Mouse (Mus musculus) liver, postnatal 0 days (tissue): ENCODE data around the gene Styx. TPM values are rescaled to one million over a fixed set of nuclear protein-coding genes. Genes with fewer than 3 reads are reported as not detected.
A peak's percentile ranks its signal among the peaks of the same experiment; 100 is the strongest.
"Not testable (repeated sequence)": the region's sequence is repeated elsewhere in the genome, so short reads cannot be mapped to it uniquely, and the experiment has no call there.

Experiments used
- ATAC-seq: fragments of 200-750 bp; cut with Nextera tagmentation; 2 replicates; pipeline ENCODE4 v1.8.0; 2017; ENCODE audit warnings: mild to moderate bottlenecking, moderate library complexity
- DNase-seq: peaks from one replicate; pipeline ENCODE4 v3.0.0-alpha.2; 2016
- H3K27ac ChIP-seq: fragments of 300-500 bp; sonication (generic); 2 replicates; pipeline ENCODE4 v1.5.1; 2014; ENCODE audit warnings: antibody characterized with exemption, moderate library complexity, mild to moderate bottlenecking, low read depth
- H3K27me3 ChIP-seq: fragments of 300-500 bp; sonication (generic); 2 replicates; pipeline ENCODE4 v1.6.1; 2014; ENCODE audit warnings: low read length, control low read depth, mixed read lengths; ENCODE audit not compliant: insufficient read depth
- H3K36me3 ChIP-seq: fragments of 300-500 bp; sonication (generic); replicated peaks from 2 replicates; pipeline ENCODE4 v1.6.1; 2014; ENCODE audit warnings: mild to moderate bottlenecking, control low read depth, low read length, moderate library complexity, mixed read lengths; ENCODE audit not compliant: insufficient read depth
- H3K4me1 ChIP-seq: fragments of 300-500 bp; sonication (generic); 2 replicates; pipeline ENCODE4 v1.6.1; 2014; ENCODE audit warnings: antibody characterized with exemption, mild to moderate bottlenecking, control low read depth; ENCODE audit not compliant: insufficient read depth
- H3K4me2 ChIP-seq: fragments of 300-500 bp; sonication (generic); 2 replicates; pipeline ENCODE4 v1.6.1; 2014; ENCODE audit warnings: low read depth, mild to moderate bottlenecking, low read length, moderate library complexity, mixed read lengths
- H3K4me3 ChIP-seq: fragments of 300-500 bp; sonication (generic); 2 replicates; pipeline ENCODE4 v1.5.1; 2014; ENCODE audit warnings: low read depth, low read length
- H3K9ac ChIP-seq: fragments of 300-500 bp; sonication (generic); replicated peaks from 2 replicates; pipeline ENCODE4 v1.6.1; 2014; ENCODE audit warnings: mild to moderate bottlenecking, moderate library complexity
- H3K9me3 ChIP-seq: fragments of 300-500 bp; sonication (generic); 2 replicates; pipeline ENCODE4 v1.6.1; 2016; ENCODE audit warnings: mild to moderate bottlenecking, control low read depth, low read length, mixed read lengths
- CTCF ChIP-seq: sonication (generic); IDR thresholded peaks from 2 replicates; pipeline ENCODE4 v1.5.1; 2016; ENCODE audit warnings: antibody characterized with exemption, low read depth
- EP300 ChIP-seq: IDR thresholded peaks from 2 replicates; pipeline ENCODE4 v1.6.1; 2016; ENCODE audit warnings: antibody characterized with exemption, low read depth, mild to moderate bottlenecking
- WGBS: fragments of 180-500 bp; shearing (Covaris S2); extraction: QIAGEN DNeasy Blood & Tissue Kit; methylation state at CpG from one replicate; pipeline ENCODE4 v1.1.7; 2014; ENCODE audit not compliant: insufficient replicate concordance; 5-methylcytosine and 5-hydroxymethylcytosine counted together
- microRNA-seq: library from miRNA; unstranded; fragments of <30 nt; microRNA quantifications from one replicate; pipeline ENCODE4, GENCODE M21; 2016
- polyA plus RNA-seq: library from polyadenylated mRNA; unstranded; fragments of >200 nt; fragmentation: Nextera tagmentation; extraction: Ambion mirVana; gene quantifications from 2 replicates; pipeline ENCODE4 v1.2.1, GENCODE M21; 2015

Styx gene
- polyA plus RNA-seq, 1 experiment from 2014 or later, result 18.1 TPM

DNA sequence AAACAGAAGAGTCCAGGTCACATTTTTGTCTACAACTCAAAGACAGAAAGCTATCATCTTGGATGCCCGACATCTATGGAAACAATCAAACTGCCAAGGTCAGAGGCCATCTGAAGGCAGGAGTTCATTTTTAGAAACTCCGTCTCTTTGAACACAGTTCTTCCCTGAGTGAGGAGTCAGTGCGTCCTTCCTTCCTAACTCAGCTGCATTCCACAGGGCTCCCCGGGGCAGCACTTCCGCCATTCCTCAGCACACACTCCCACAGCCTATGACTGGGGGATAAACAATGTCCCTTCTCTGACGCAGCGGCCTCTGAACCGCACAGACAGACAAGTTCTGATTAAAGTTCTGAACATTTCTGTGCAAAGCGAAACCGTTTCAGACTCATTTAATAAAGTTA is 112.7 kb downstream of the Styx start:
- Histone ChIP-seq H3K4me3 (no peak overlapping the region), H3K9me3 (no peaks in the 10 kb centered on the region), H3K4me1 (no peaks in the 10 kb centered on the region), H3K27ac (0 out of 2 replicates have a peak overlapping the region, but pooled peaks have one; percentile 34), H3K9ac (no peak overlapping the region), H3K27me3 (no peaks in the 10 kb centered on the region), H3K4me2 (no peak overlapping the region), H3K36me3 (peaks cover 31% of the 10 kb centered on the region)
- no peak for DNase-seq
- no peak for TF ChIP-seq CTCF
- no peak for TF ChIP-seq EP300
- peak; percentile 49; the same call in 1 of the 2 replicates for ATAC-seq
- 30% methylated on average over 10 of the region's 10 CpGs for WGBS

DNA sequence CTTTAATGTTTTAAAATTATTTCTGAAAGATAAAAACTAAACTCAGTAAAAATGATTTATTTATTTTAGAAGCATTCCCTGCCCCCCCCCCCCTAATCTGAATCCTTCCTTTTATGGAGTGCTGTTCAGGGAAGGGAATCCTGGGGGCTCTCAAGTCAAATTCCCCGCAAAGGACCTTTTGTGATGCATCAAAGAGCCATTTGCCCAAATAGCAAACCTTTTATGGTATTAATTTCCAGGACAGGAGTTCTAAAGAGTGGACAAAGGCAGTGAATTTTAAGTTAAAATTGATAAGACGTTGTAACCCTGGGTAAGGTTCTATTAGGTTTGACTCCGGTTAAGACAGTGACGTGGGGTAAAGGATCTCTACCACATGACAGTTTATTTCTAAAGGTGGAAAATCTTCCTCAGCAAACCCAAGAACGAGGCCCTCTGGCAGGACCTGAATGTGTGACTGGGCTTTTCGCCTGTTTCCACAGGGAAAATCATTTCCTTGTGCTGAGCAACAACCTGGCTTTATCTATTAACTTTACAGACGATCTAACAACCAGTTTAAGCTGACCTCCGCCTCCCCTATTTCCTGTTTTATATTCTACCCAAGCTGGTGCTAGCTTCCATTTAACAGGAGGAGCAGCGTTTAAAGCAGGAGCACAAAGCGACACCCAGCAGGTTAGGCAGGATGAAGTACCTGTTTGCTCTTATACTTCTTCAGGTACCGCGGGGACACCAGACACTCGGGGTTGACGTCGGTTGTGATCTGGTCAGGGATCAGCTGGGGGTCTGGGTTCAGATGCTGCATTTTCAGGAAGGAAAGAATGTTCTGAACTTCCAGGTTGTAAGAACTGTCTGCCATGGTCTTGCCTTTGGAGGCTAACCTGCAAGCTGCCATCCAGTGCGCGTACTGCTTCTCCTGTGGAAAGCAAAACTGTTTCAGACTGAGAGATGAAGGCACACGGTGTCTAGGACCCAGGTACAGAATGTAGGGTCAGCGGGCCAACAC is 113.4 kb downstream of the Styx start:
- peak overlapping the region; percentile 12; the same call in 1 of the 2 replicates for H3K27ac ChIP-seq
- no peak overlapping the region for H3K4me3 ChIP-seq
- no peak for ATAC-seq
- WGBS, result 71% methylated on average over 19 of the region's 19 CpGs
- no peak for DNase-seq
- no peaks in the 10 kb centered on the region for H3K27me3 ChIP-seq
- no peak overlapping the region for H3K4me2 ChIP-seq
- H3K36me3 ChIP-seq, result peaks cover 31% of the 10 kb centered on the region
- no peaks in the 10 kb centered on the region for H3K4me1 ChIP-seq
- no peak overlapping the region for H3K9ac ChIP-seq
- TF ChIP-seq EP300 (no peak), CTCF (no peak)
- no peaks in the 10 kb centered on the region for H3K9me3 ChIP-seq

DNA sequence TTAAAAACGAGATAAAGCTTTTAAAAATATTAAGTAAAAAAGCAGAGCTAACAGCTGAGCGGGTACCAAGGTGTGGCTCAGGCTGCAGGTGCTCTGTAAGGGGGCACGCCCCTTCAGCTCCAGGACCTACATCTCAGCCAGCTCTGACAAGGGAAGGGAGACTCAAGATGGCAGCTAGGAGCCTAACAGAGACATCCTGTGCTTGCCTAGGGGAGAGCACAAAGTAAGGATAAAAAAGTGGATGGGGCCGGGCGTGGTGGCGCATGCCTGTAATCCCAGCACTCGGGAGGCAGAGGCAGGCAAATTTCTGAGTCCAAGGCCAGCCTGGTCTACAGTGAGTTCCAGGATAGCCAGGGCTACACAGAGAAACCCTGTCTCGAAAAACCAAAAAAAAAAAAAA is 115.5 kb downstream of the Styx start:
- H3K36me3 ChIP-seq, result peaks cover 25% of the 10 kb centered on the region
- H3K4me2 ChIP-seq, H3K9me3 ChIP-seq, H3K27ac ChIP-seq, H3K4me1 ChIP-seq, H3K27me3 ChIP-seq, H3K9ac ChIP-seq, ATAC-seq, DNase-seq, H3K4me3 ChIP-seq: not testable (repeated sequence)
- WGBS, result 77% methylated on average over 7 of the region's 8 CpGs

DNA sequence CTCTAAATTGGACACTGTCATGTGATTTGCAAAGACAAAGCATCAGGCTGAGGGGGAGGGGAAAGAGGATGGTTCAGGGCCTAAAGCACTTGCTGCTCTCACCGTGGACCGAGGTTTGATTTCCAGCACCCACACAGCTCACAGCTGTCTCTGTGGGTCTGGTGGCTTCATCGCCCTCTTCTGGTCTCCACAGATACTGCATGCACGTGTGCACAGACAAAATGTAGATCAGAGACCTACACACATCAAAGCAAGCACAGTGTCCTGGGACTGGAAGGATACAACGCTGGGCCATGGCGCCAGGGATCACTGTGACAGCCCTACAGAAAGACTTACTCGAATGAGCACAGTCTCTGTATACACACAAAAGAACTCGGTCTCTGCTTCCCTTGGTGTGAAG is 118.6 kb downstream of the Styx start:
- no peaks in the 10 kb centered on the region for H3K9me3 ChIP-seq
- no peak overlapping the region for H3K9ac ChIP-seq
- no peaks in the 10 kb centered on the region for H3K4me1 ChIP-seq
- no peak for ATAC-seq
- no peaks in the 10 kb centered on the region for H3K27me3 ChIP-seq
- DNase-seq, result no peak
- WGBS, result 88% methylated on average over 8 of the region's 8 CpGs
- TF ChIP-seq EP300 (no peak), CTCF (peak; percentile 38; the same call in 1 of the 2 replicates)
- H3K36me3 ChIP-seq, result peaks cover 17% of the 10 kb centered on the region
- no peak overlapping the region for H3K4me2 ChIP-seq
- H3K27ac ChIP-seq, result no peak overlapping the region
- no peak overlapping the region for H3K4me3 ChIP-seq

Small RNAs within 50 kb of the gene (microRNA-seq; reads per million reads assigned to microRNA genes)
- not detected for gene Gm25353

Other genes with a start within 250 kb of the Styx start
- gene Gpr137c, start 131.4 kb upstream of the Styx start, polyA plus RNA-seq, result 0.65 and 0.66 TPM in 2 replicates
- gene Txndc16, start 130.8 kb upstream of the Styx start, polyA plus RNA-seq, result 1.8 and 2.1 TPM in 2 replicates
- gene Ero1l, start 32.3 kb upstream of the Styx start, polyA plus RNA-seq, result 30.3 and 37.6 TPM in 2 replicates
- 58.8 and 65.1 TPM in 2 replicates for gene Psmc6, start 21.3 kb upstream of the Styx start, polyA plus RNA-seq
- 64.4 and 86.3 TPM in 2 replicates for gene Gnpnat1, start 53.8 kb downstream of the Styx start, polyA plus RNA-seq
- gene Fermt2, start 179.0 kb downstream of the Styx start, polyA plus RNA-seq, result 76.8 and 90.8 TPM in 2 replicates